Mouse (Mus musculus): ENCODE data around the gene Rundc3a.
A peak's percentile ranks its signal among the peaks of the same experiment; 100 is the strongest.
"Not testable (repeated sequence)": the region's sequence is repeated elsewhere in the genome, so short reads cannot be mapped to it uniquely, and the experiment has no call there.

Gene Rundc3a

GRCm38 (mm10) chr11:102408888-102409794 lies 15.9 kb downstream of the Rundc3a start:
- DNase-seq (ENCODE audit: low spot score) = no peak

DNA sequence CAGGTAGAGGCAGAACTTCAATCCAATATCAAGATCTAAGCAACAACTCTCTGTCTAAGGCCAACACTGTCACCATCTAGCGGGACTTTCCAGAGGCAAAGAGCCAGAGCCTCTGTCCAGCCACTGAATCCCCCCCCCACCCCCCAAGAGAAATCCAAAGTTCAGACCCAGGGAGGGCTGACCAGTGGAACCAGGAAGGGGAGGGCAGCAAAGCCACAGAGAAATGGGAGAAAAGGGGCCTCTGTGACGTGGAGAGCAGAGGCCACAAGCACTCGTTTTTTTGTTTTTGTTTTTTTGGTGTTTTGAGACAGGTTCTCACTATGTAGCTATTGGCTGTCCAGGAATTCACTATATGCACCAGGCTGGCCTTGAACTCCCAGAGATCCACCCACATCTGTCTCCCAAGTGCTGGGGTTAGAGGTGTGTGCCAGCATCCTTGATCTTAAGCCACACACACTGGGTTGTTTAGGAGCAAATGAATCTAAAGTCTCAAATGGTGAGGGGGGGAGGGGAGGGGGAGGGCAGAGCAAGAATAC lies 16.7 kb downstream of the Rundc3a start:
- DNase-seq (ENCODE audit: low spot score) = no peak

- not testable (repeated sequence) for DNase-seq (ENCODE audit: low spot score)
These were observed 17.1 kb downstream of the Rundc3a start for GRCm38 (mm10) chr11:102410345-102410744.

DNA sequence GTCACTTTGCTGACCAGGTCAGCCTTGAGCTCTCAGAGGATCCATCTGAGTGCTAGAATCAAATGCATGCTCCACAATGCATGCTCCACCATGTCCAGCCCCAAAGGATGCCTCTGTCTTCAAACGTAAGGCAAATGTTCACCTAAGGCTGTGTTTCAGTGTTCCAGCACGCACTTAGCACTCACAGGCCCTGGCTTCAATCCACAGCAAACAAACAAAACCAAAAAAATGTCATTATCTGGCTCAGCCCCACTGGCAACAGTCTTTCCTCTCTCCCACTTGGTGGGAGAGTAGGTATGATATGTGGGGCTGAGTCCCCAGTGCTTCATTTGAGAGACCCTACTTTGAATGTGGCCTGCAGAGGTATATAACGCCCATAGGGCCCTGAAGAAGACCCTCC lies 17.9 kb downstream of the Rundc3a start:
- no peak for DNase-seq (ENCODE audit: low spot score)

DNA sequence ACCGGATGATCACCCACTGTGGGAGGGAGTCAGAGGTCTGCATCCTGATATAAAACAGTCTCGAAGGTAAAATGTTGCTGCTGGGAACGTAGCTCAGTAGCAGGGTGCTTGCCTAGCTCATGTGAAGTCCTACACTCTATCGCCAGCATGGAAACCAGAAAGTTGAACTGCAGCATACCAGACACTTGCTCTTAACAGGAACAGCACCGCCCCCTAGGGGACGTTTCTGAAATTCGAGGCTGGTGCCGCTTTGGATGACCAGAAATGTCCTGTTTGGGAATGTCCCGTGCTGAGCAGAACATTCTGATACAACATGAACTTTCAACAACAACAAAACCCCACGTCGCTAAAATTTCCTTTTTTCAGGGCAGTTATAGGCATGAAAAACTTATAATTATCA lies 18.5 kb downstream of the Rundc3a start:
- DNase-seq (ENCODE audit: low spot score) = peak; percentile 96

- DNase-seq (ENCODE audit: low spot score) = no peak
These were observed 19.9 kb downstream of the Rundc3a start for GRCm38 (mm10) chr11:102413059-102413458.

DNA sequence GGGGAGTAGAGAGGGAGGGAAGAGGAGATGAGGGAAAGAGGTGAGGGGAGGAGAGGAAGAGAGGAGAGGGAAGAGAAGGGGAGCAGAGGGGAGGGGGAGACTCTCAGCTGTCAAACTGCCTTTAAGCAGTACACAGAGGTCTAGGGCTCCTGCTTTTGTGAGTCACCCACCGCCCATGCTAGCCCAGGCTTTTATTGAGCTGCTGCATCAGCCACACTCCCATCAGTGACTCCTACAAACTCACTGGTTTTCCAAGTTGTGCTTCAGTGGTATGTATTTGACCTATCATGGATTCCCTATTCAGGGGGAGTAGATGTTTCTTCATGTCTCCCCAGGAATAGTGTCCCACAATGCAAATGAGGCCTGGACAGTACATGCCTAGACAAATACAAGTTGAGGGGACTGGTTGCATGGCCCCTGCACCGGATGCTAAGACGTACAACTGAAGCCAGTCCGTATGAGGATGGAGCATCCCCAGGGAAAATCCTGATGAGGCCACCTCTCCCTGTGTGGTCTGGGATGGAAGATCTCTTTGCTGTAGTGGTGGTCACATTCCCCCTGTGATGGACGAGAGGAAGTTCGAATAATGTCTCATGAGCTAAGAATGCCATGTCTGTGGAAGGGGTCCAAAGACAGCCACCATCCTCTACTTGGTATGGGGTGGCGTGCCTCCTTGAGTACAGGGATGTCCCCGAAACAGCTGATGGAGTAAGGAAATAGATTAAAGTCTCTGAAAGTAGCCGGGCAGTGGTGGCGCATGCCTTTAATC lies 22.0 kb downstream of the Rundc3a start:
- no peak for DNase-seq (ENCODE audit: low spot score)

GRCm38 (mm10) chr11:102417160-102417559 lies 24.0 kb downstream of the Rundc3a start:
- no peak for DNase-seq (ENCODE audit: low spot score)

DNA sequence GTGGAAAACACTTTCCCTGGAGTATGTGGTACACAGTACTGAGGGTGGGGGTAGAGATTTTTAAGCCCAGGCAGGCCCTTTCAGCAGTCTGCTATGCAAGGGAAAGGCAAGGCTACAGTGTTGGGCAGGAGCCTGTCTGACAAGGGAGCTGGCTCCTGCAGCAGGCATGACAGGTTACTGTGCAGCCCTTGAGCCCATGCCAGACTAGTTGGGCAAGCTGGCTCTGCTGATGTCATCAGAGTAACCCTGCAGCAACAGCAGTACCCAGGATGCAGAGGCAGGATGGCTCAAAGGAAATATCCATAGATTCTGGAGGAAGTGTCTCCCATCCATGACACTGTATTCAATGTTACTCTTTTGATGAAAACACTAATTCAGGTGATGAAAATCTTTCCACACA lies 25.7 kb downstream of the Rundc3a start:
- DNase-seq (ENCODE audit: low spot score) = no peak

- no peak for DNase-seq (ENCODE audit: low spot score)
These were observed 28.4 kb downstream of the Rundc3a start for GRCm38 (mm10) chr11:102421559-102421958.

DNA sequence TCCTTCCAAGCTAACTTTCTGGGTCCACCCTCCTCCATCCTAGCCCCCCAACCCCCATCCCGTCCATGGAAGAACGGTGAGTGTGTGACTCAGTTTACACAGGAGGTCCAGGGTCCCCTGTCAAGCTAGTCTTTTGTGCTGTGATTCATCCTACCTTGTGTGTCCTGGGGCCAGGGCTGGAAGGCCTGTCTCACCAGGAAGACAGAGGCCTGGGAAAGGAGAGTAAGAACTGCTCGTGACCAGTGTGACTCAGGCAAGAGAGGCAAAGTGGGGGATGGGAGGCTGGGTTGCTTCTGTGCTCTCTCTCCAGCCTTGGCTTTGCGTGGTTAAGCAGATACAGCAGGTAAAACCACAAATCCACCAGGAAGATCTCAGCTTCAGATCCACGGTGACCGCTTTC lies 31.5 kb downstream of the Rundc3a start:
- no peak for DNase-seq (ENCODE audit: low spot score)

DNA sequence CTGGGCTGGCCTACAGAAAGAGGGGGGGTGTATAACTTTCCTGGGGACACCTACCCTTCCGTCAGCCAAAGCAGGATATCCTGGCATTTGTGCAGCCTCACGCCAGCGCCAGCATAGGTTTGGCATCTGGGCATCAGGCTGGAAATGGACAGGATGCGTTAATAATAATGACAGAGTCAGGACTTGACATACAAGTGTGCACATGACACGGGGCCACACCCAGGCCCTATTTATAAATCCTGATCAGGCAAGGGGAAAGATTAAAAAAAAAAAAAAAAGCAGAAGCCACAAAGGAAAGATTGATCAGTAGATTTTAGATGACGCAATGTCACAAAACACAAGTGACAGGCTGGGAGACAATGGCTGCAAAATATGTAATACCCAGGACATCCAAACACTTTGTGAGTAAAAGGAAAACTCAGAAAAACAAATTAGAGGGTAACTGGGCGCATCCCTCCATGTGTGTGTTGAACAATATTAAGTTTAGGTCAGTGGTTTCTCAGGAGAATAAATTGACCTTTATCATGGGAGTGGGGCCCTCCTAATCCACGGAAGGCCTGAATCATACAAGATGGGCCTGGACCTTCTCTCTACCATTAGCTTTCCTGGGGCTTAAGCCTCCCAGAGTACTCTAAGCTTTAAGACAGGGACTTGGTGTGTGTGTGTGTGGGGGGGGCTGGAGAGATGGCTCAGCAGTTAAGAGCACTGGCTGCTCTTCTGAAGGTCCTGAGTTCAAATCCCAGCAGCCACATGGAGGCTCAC lies 32.5 kb downstream of the Rundc3a start:
- no peak for DNase-seq (ENCODE audit: low spot score)

GRCm38 (mm10) chr11:102428981-102429540 lies 35.9 kb downstream of the Rundc3a start:
- DNase-seq (ENCODE audit: low spot score) = no peak

DNA sequence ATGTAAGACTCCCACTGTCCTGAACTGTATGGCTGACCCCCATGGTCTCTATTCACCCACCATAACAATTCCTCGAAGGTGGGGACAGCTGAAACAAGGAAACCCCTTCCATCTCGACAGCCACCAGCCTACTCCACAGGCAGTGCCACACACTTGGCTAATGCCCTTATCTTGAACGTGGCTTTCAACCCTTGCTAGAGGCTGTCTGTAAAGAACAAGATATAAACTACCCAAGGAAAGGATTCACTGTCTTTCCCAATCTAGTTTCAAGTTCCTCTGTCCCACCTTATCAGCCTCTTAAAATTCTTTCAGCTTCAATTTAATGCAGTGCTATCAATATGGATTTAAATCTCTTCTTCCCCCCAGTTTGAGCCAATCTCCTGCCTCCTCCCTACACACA lies 36.3 kb downstream of the Rundc3a start:
- no peak for DNase-seq (ENCODE audit: low spot score)

DNA sequence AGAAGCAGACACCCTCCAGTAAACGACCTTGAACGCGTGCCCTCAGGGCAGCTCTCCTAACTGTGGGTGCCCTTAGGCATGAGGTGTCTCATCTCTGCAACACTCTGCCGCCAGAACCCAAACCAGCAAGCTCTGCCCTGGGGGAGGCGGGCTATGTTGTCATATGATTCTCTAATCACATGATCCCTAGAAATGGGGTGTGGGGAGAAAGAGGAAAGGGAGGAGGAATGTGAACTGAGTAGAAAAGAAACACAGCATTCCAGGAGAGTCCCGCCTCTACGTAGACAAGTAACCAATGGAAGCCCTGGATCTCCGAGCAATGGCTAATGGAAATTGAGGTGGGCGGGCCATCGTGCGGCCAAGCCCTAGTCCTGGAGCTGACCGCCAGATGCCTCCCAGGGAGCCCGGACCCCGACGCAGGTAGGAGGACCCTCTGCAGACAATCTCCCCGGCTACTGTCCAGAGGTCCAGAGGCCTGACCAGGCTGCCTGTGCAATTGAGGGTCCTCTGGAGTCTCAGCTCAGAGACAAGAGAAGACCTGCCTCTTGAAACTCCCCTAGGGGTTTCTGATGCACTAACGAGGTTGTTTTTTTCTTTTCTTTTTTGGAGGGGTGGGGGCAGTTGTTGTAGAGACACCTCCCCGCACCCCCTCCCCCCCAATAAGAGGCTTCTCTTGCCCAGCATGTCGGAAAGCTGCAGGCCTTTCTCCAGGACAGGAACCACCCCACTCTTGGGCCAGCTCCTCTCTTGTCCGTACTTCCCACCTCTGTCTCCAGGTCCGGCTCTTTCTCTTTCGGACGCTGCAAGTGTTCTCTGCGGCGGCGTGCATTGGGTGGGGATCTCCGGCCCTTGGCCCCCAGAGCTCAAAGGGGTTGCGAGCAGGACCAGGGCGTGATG lies 37.2 kb downstream of the Rundc3a start, which contains the start of gene Grn:
Grn (plus strand) TSS at position 195 of the 897 bp plus-strand sequence.
- DNase-seq (ENCODE audit: low spot score) = peak; percentile 95

GRCm38 (mm10) chr11:102431018-102431645 lies 37.9 kb downstream of the Rundc3a start:
- peak; percentile 87 for DNase-seq (ENCODE audit: low spot score)

DNA sequence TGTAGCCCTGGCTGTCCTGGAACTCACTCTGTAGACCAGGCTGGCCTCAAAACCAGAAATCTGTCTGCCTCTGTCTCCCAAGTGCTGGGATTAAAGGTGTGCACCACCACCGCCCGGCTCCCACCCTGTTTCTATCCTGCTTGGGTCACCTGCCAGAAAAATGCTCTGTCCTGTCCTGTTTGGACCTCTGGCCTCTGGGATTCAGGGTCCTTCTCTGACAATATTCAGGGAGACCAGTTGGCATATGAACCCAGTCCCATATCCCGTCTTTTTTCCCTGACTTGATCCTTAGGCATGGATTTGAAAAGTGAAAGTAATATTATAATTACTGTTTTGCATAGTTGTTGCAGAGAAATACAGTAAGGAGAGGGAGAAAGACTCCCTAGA lies 38.5 kb downstream of the Rundc3a start:
- DNase-seq (ENCODE audit: low spot score) = no peak

GRCm38 (mm10) chr11:102432115-102432843 lies 39.1 kb downstream of the Rundc3a start:
- DNase-seq (ENCODE audit: low spot score) = peak; percentile 46

DNA sequence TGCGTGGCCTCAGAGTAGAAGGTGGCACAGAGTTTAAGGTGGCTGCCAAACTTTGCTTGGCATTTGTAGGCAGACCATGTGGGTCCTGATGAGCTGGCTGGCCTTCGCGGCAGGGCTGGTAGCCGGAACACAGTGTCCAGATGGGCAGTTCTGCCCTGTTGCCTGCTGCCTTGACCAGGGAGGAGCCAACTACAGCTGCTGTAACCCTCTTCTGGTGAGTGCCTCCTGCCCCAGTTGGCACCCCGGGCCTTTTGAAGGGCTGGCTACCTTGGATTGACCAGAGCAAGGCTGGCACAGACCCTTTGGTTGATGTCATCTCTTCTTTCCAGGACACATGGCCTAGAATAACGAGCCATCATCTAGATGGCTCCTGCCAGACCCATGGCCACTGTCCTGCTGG lies 39.7 kb downstream of the Rundc3a start:
- peak; percentile 37 for DNase-seq (ENCODE audit: low spot score)

Measured in layer of hippocampus, adult 11-12 months (tissue).